Mouse (Mus musculus) kidney, adult 18-20 months (tissue): ENCODE results near the gene Lgals9.
"Not testable (repeated sequence)": the region's sequence is repeated elsewhere in the genome, so short reads cannot be mapped to it uniquely, and the experiment has no call there.

Experiments used
- DNase-seq: peaks from one replicate; pipeline ENCODE4 v3.0.0; 2021

Gene Lgals9

DNA sequence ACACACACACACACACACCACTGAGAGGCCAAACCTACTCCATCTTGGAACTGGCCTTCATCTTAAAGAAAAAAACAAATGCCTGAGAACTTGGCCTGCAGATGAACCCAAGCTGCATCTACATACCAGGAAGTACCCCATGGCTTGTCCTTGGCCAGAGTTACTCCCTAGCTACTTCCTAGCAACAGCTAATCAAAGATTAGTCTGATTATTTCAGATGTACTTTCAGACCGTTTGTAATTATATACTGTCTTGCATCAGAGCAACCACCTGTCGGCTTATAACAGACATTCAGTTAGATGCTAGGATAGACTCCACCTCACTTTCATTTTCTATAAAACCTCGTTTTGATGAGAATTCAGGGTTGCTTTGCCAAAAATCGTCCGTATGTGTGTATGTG, 21.7 kb upstream of the Lgals9 start:
- no peak for DNase-seq

GRCm38 (mm10) chr11:79005578-79006394, 21.0 kb upstream of the Lgals9 start:
- DNase-seq: no peak

DNA sequence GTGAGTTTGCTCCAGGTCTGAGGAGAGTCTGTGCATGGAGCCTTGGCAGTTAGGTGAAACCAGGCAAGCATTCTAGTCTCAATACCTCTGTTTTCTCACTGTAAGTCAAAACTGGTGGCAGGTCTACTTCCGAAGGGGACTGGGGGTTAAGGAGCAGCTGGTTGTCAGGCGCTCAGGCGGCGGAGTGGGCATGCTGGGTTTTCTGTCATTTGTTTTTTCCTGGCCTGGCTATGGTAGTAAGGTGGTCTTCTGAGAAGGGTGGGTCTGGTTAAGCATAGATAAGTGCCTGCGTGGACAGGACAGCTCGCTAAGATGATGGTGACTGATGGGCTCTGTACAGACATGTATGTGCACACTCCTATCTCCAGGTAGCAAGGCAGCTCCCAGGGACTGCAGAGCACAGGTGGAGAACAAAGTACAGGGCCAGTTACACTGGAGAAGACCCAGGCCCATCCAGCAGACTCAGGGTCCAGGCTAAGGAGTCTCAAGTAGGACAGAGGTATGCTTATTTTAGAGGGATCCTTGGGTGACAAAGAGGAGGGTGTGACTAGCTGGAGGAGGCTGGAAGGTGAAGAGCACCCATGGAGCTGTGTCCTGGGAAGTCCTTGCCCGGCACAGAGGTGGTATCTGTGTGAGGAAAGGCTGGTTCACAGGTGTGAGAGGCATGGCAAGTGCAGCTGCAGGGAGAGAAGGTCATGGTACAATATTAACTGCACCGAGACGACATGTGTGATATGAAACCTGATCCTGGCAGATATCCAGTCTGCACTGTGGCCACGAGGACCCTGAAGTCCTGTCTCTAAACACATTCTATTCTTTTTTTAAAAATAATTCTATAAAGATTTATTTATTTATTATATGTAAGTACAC, 19.3 kb upstream of the Lgals9 start:
- DNase-seq: no peak

- no peak for DNase-seq
Measured at GRCm38 (mm10) chr11:79003053-79003768, 18.5 kb upstream of the Lgals9 start.

- DNase-seq: no peak
Measured at GRCm38 (mm10) chr11:79002551-79002951, 17.8 kb upstream of the Lgals9 start.

GRCm38 (mm10) chr11:79001871-79002270, 17.1 kb upstream of the Lgals9 start:
- no peak for DNase-seq

DNA sequence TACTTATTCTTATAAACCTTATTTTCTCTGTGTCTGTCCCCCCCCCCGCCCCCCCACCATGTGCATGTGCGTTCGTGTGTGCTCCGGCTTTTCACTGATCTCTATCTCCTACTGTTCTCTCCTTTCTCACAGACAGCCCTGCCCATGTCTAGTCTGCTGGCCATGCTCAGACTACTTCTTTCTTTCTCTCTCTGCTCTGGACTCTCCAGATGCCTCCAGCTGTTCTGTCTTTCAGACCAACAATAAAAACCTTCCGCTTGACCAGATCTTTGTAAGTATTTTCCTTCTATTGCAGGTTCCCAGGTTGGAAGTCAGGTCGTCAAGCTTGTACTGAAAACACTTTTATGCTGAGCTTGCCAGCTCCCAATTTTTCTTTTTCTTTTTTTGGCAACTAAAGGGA, 14.4 kb upstream of the Lgals9 start:
- DNase-seq: no peak

- DNase-seq: not testable (repeated sequence)
Measured at GRCm38 (mm10) chr11:78990875-78991543, 6.3 kb upstream of the Lgals9 start.

- no peak for DNase-seq
Measured at GRCm38 (mm10) chr11:78990096-78990495, 5.3 kb upstream of the Lgals9 start.

- not testable (repeated sequence) for DNase-seq
Measured at GRCm38 (mm10) chr11:78989206-78989605, 4.5 kb upstream of the Lgals9 start.

DNA sequence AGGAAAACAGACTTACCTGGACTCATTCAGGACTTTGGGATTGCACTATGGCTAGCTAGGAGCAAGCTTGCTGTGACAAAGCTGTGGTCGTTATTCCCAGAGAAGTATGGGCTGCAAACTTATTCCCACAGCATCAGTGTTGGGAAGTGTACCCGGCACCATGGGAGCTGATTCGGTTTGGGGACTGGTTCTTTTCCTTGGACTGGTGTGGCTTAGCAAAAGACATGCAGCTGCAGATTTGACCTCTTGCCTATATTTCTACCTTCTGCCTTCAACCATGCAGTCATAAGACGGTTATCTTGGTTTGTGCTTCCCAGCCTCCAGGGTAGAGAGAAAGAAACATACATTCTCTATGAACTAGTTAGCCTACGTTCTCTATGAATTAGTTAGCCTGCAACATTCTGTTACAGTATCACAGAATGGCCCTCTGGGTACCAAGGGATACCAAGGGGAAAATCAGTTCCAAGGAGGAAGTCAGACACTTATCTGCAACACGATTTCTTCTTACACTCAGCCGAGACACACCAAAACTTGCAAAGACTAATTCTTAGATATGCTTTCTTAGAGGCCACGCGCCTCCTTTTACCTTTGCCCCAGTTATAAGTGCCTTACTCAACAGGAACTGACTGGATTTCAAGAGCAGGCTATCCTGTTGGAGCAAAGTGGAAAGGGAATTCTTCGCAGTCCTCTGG, 1.7 kb upstream of the Lgals9 start:
- no peak for DNase-seq

DNA sequence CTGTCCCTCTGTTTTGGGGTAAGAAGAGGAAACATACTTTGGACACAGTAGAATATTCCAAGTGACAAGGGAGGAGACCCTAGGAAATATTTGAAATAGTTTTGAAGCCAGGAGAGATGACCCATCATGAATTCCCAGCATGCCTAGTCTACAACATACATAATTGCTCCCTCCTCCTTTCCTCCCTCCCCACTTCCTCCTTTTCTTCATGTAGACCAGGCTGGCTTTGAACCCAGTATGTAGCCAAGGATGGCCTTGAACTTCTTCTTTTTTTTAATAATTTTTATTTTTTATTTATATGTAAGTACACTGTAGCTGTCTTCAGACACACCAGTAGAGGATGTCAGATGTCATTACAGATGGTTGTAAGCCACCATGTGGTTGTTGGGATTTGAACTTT, 759 bp upstream of the Lgals9 start:
- DNase-seq: no peak

DNA sequence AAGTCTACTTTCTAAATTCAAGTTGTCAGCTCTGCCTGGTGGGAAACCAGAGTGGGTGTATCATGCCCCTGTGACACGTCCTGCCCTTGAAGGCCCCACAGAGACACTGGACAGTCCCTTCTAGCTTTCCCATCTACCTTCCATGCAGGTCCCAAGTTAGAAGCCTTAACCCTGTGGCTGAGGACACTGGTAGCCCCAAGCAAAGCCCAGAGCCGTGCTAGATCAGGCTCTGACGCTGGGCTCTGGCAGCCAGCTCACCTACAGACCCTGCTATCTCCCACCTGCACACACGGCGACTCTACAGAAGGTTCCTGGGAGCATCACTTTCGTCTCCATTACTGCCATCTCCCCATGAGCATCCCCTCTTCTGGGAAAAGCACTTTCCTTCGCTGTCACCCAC, 1.2 kb downstream of the Lgals9 start:
- DNase-seq: no peak

DNA sequence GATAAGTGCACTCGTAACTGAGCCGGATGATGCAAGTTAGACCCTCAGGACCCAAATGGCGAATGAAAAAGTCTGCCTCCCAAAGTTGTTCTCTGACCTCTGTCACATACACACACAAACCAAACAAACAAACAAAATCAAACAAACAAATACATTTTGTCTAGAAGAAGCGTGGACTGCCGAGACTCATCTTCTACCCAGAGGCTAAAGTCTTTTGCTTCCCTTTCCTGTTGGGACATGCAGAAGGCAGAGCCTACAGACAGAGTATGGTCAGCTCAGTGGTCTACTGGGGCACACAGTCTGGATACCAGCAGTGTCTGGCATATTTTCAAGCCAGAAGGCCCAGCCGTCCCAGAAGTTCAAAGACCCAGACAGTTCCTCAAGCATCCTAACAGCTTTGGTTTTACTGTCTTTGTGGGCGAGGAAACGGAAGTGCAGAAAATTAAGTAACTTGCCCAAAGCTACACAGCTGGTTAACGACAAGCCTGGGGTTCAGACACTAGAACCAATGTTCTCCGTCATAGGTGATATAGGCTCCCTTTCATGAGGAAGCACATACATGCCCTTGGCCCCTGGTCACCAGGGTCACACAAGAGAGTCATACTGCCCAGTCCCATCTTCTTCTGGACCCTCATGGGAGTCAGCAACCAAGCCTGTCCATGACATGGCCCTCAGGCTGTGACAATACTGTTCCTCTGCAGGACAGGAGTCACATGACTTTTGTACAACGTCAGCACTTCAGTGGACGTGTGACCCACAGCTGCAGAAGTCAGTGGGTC, 2.0 kb downstream of the Lgals9 start:
- no peak for DNase-seq

GRCm38 (mm10) chr11:78982042-78982441, 2.7 kb downstream of the Lgals9 start:
- no peak for DNase-seq

DNA sequence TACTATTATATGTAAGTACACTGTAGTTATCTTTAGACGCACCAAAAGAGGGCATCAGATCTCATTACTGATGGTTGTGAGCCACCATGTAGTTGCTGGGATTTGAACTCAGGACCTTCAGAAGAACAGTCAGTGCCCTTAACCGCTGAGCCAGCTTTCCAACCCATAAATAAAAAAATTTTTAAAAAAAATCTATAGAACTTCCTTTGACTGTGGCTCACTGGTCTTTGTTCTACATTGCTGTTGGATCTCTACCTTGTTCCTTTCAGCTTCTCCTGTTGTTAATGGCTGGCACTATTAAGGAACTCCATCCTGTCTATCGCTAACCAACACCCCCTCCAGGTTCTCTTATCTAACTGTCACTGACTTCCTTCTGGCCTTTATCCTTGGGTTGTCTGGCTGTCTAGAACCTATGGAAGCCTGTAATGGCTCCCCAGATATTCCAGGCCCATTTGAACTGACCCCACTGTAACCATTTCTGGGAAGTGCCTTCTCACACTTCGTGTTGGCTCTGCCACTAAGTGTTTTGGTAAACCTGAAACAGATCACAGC, 4.6 kb downstream of the Lgals9 start:
- DNase-seq: no peak

DNA sequence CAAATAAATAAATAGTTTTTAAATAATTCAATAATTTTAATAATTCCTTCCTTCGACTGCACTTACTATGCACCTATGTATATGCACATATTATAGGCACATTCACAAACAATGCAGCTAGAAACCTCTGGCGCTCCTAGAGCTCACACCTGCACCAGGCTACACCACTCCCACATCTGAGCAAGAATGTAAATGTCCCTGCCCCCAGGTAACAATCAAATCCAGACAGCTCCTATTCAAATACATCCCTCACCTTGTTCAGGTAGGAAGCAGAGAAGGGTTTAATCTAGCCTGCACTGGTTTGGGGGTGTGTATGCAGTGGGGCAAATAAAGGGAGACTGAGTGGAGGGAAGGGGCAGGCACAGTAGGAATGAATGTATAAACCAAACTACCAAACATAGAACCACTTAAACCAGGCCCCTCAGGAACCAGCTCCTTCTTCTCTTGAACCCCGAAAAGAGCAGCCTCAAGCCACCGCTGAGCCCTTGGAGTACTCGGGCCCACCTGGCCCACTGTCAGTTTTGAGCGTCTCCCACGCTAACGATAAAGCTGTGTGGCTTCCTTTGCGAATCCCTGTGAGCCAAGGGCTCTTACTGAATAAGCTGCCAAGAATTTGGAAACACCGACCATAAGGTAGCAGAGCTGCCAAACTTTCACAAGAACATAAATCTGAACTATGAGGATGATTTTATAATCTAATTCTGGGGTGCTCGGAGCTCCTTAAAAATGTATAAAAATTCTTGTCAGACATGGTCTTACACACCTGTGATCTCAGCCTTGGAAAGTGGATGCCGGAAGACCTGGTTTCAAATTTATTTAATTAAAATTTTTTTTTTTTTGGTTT, 6.3 kb downstream of the Lgals9 start:
- DNase-seq: no peak

DNA sequence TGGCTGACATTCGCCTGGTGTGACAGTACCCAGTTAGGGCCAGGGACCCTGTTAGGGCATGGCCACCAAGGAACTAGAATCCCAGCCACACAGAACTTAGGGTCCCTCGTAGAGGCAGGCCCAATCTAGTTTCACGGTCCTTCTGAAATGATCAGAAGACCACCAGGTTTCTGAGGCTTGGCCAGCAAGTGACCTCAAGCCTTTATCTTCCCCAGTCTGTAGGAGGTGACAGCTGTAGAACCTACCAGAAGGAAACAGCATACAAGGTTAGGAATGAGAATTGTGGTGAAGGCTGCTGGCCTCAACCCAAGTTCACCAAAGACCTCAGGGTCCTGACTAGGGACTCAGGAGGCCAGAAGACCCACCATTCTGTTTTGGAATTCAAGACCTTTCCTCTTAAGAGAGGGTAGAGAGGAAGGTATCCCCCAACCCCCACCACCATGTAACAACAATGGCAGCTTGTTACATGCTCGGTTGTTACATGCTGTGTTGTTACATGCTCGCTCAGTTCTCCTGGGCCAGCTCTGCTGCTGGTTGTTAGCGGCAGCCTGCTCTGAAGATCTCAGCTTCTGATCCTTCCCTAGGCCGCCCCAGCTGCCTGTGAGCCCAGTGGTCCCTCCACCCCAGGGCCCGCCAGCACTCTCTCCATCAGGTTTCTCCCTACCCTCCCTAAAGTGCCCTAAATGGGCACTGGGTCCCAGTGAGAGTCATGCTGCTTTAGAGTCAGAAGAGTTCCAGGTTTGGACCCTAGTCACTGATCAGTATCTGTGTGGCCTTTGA, 7.8 kb downstream of the Lgals9 start:
- no peak for DNase-seq
